Mouse (Mus musculus): ENCODE data around the gene Enpp5. TPM values are rescaled to one million over a fixed set of nuclear protein-coding genes. Genes with fewer than 3 reads are reported as not detected.
A peak's percentile ranks its signal among the peaks of the same experiment; 100 is the strongest.

Gene Enpp5
- 71.3 and 73.7 TPM in 2 replicates for polyA plus RNA-seq (2015; fragmentation: Nextera tagmentation; extraction: Ambion mirVana)

DNA sequence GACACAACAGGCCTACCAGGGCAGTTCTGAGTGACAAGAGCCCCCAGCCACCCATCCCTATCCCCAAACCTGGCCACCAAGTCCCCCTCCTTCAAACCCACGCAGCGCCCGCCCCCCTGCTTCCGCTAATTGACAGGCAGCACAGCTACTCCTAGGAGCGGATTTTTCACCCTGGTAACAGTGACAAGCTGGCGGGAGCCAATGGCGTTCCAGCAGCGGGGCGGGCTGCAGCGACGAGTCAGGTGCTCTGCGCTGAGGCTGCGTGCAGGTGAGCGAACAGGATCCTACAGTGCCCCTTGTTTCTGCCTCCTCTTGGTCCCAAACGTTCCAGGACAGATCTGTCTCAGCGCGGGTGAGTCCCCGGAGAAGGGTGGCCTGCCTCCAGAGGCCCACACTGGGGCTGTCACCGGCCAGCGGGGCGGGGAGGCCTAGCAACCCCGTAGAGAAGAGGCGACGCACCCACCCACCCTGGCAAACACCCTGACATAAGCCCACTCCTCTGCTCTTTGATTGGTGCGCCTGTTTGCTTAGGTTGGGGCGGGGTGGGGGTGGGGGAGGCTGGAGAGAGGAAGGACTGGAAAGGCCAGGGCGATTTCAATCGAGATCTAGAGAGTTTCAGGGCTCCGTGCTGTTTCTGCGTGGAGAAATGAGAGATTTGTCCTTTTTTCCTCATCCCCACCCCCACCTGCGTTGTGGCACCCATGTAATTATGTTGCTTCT is at the start of gene Enpp5:
TSS of gene Enpp5 (plus strand) at position 183 of the 720 bp plus-strand sequence.
- H3K9me3 ChIP-seq = no peaks in the 10 kb centered on the region
- peak within 1 kb of the TSS; percentile 91 for H3K27ac ChIP-seq (replicated peaks)
- under 1% methylated on average over 31 of the region's 31 CpGs for WGBS
- ATAC-seq (ENCODE audit: low read depth) = peak; percentile 99
- peaks cover 34% of the 10 kb centered on the region for H3K36me3 ChIP-seq
- H3K9ac ChIP-seq = peak within 1 kb of the TSS; percentile 83
- H3K4me2 ChIP-seq = peak within 1 kb of the TSS; percentile 77
- H3K27me3 ChIP-seq = no peaks in the 10 kb centered on the region
- peaks cover 30% of the 10 kb centered on the region for H3K4me1 ChIP-seq (replicated peaks)
- peak within 1 kb of the TSS; percentile 66 for H3K4me3 ChIP-seq

DNA sequence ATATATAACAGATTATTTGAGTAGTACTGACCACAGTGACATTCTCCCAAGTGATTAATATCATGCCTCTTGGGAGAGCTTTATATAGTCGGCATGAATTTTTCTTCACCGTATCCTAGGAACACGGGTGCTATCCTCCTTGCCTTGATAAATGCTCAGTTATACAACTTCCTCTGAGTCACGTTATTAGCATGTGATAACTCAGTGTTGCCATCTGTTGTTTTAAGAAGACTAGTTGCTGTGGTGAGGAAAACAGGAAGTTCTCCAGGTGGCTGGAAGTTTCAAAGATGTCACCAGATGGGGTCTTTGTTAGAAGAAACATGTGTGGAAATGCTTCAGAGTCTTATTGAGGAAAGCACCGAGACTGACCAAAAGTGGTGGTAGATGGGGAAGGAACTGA is 49.0 kb upstream of the Enpp5 start:
- Histone ChIP-seq H3K9ac (no peak overlapping the region), H3K36me3 (no peaks in the 10 kb centered on the region), H3K4me1 (replicated peaks) (peaks cover 35% of the 10 kb centered on the region), H3K27ac (replicated peaks) (no peak overlapping the region), H3K27me3 (no peaks in the 10 kb centered on the region), H3K4me2 (no peak overlapping the region), H3K9me3 (no peaks in the 10 kb centered on the region), H3K4me3 (no peak overlapping the region)
- ATAC-seq (ENCODE audit: low read depth) = no peak
- WGBS = 61% methylated on average over 5 of the region's 5 CpGs

DNA sequence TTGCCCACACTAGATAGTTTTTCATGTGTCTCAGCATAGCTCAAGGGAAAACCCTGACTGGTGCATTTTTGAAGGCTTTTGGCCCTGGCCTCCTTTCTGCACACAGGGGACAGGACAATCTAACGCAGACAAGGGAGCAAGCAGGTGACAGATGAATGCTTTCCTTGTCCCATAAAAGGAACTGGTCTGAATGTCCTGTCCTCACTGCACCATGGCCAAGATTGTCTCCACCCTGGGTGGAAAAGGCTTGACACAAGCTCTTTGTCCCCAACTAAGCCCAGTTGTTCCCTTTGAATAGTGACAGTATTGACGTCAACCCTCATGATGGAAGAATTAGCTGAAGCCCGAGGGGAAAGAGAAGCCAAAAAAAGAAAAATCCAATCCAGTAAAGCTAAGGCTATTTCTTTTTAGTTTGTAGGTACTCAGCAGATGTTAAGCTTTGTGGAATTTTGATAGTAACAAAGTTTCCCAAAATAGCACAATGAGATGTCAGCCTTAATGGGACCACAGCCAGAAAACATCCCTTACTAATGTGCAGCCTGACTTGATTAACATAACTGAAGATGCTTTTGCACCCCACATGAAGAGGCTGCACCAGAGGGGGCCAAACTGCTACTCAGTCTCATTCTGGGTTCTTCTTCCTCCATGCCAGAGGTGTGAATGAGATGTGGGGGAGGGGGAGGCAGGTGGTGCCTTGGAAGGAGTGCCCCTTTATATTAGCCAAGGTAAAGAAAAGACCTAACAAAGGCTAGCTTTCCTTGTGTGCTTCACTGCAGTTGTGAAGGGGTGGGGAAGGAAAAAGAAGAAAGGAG is 47.6 kb upstream of the Enpp5 start:
- Histone ChIP-seq H3K4me1 (replicated peaks) (peaks cover 24% of the 10 kb centered on the region), H3K9ac (no peak overlapping the region), H3K27ac (replicated peaks) (no peak overlapping the region), H3K9me3 (no peaks in the 10 kb centered on the region), H3K36me3 (no peaks in the 10 kb centered on the region), H3K27me3 (no peaks in the 10 kb centered on the region), H3K4me3 (no peak overlapping the region), H3K4me2 (no peak overlapping the region)
- WGBS = 44% methylated on average over 3 of the region's 3 CpGs
- no peak for ATAC-seq (ENCODE audit: low read depth)

DNA sequence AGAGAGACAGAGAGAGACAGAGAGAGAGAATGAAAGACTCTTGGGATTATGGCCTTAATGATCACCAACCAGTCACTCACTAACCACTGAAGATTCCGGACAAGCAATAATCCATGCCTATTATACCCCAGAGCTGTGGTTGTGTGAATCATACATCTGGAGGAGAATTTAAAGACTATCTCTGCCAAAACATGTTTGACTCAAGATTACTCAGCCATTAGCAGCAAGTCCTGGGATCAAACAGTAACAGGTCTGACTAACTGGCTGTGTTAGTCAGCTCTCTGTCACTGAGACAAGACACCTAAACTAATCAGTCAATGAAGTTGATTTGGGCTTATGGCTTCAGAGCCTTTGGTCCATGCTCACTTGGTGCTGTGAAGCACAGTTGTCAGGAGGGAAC is 43.6 kb upstream of the Enpp5 start:
- no peaks in the 10 kb centered on the region for H3K36me3 ChIP-seq
- H3K4me2 ChIP-seq = no peak overlapping the region
- no peak overlapping the region for H3K4me3 ChIP-seq
- no peaks in the 10 kb centered on the region for H3K9me3 ChIP-seq
- H3K27ac ChIP-seq (replicated peaks) = no peak overlapping the region
- H3K9ac ChIP-seq = no peak overlapping the region
- no peak for ATAC-seq (ENCODE audit: low read depth)
- WGBS = 92% methylated on average over 1 of the region's 1 CpGs
- peaks cover 12% of the 10 kb centered on the region; the same call in 1 of the 2 replicates for H3K4me1 ChIP-seq (replicated peaks)
- H3K27me3 ChIP-seq = no peaks in the 10 kb centered on the region

DNA sequence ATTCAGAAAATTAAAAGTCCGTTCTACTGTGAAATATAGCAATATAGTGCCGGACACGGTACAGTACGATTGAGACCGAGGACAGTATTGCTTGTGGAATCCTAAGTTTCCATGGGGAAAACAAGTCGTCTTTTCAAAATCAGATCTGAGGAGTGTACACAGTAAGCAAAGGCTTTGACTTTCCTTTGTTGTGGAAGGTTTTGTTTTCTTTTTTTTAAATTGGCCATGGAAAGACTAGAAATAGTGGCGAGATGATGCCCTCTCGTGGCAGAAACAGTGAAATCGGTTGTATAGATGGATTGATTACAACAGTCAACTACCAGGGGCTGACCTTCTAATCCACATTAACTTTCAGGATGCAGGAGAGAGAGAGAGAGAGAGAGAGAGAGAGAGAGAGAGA is 40.0 kb upstream of the Enpp5 start:
- Histone ChIP-seq H3K4me2 (no peak overlapping the region), H3K4me3 (no peak overlapping the region), H3K27me3 (no peaks in the 10 kb centered on the region), H3K4me1 (replicated peaks) (0 out of 2 replicates have a peak, but pooled peaks cover 3% of the 10 kb centered on the region), H3K9me3 (no peaks in the 10 kb centered on the region), H3K9ac (no peak overlapping the region), H3K27ac (replicated peaks) (no peak overlapping the region), H3K36me3 (no peaks in the 10 kb centered on the region)
- peak; percentile 59 for ATAC-seq (ENCODE audit: low read depth)
- WGBS = 62% methylated on average over 9 of the region's 9 CpGs

DNA sequence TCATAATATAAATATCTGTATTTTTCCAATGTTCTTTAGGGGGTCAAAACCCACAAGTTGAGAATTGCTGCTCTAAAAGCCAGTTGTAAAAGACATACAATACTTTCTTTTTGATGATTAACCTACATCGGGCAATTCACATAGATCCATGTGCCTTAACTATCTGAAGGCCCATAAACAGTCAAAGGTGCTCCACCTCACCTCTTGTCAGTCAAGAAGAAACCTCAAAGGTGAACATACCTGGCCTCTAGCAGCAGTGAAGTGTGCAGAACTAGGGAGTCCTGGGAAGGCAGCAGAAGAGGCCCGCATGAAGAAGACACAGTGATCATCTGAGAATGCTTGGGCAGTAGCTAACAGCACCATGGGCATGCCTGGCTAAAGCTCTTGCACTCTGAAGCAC is 38.2 kb upstream of the Enpp5 start:
- ATAC-seq (ENCODE audit: low read depth) = no peak
- Histone ChIP-seq H3K4me3 (no peak overlapping the region), H3K36me3 (no peaks in the 10 kb centered on the region), H3K4me1 (replicated peaks) (0 out of 2 replicates have a peak, but pooled peaks cover 3% of the 10 kb centered on the region), H3K4me2 (no peak overlapping the region), H3K27me3 (no peaks in the 10 kb centered on the region), H3K27ac (replicated peaks) (no peak overlapping the region), H3K9ac (no peak overlapping the region), H3K9me3 (no peaks in the 10 kb centered on the region)
- 96% methylated on average over 2 of the region's 2 CpGs for WGBS

DNA sequence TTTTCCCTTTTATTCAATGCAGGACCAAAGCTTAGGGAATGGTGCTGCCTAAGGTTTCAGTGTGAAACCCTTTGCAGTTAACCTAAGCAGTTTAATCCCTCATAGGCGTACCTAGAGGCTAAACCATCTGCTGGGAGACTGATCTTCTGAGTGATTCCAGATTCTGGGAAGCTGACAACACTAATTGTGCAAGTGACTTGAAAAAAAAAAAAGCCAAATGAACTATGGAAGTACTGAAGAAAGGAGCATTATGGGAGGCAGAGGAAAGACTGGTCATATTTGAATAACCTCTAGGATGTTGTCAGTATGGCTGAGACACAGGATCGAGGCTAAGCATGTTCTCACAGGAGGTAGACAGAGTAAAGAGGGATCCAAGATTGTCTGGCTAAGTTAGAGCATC is 36.3 kb upstream of the Enpp5 start:
- WGBS = 86% methylated on average over 2 of the region's 2 CpGs
- no peak for ATAC-seq (ENCODE audit: low read depth)
- 0 out of 2 replicates have a peak, but pooled peaks cover 3% of the 10 kb centered on the region for H3K4me1 ChIP-seq (replicated peaks)

DNA sequence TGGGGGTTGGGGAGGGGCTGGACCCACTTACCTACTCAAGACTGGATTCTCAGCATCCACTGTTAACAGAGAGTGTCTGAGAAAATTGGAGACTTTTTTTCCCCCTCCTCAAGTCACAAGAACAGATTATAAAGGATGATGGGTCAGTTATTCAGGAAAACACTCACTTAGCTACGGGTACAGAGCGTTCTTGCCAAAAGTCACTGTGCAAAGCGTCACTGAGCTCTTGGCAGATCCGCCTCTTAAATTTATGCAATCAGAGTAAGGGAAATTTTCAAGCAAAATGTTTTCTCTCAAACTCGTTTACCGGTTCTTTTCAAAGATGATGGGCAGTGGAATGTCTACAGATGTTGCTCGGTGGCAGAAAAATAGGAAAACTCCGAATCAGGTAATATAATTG is 35.8 kb upstream of the Enpp5 start:
- Histone ChIP-seq H3K4me1 (replicated peaks) (0 out of 2 replicates have a peak, but pooled peaks cover 3% of the 10 kb centered on the region), H3K27me3 (no peaks in the 10 kb centered on the region), H3K9ac (no peak overlapping the region), H3K4me2 (no peak overlapping the region), H3K4me3 (no peak overlapping the region), H3K36me3 (no peaks in the 10 kb centered on the region), H3K9me3 (no peaks in the 10 kb centered on the region), H3K27ac (replicated peaks) (no peak overlapping the region)
- no peak for ATAC-seq (ENCODE audit: low read depth)
- WGBS = 87% methylated on average over 8 of the region's 8 CpGs

More for the DNA sequence above, 36.3 kb upstream of the Enpp5 start:
- no peaks in the 10 kb centered on the region for H3K27me3 ChIP-seq
- no peaks in the 10 kb centered on the region for H3K9me3 ChIP-seq
- H3K4me2 ChIP-seq = no peak overlapping the region
- H3K36me3 ChIP-seq = no peaks in the 10 kb centered on the region
- H3K9ac ChIP-seq = no peak overlapping the region
- H3K27ac ChIP-seq (replicated peaks) = no peak overlapping the region
- H3K4me3 ChIP-seq = no peak overlapping the region

DNA sequence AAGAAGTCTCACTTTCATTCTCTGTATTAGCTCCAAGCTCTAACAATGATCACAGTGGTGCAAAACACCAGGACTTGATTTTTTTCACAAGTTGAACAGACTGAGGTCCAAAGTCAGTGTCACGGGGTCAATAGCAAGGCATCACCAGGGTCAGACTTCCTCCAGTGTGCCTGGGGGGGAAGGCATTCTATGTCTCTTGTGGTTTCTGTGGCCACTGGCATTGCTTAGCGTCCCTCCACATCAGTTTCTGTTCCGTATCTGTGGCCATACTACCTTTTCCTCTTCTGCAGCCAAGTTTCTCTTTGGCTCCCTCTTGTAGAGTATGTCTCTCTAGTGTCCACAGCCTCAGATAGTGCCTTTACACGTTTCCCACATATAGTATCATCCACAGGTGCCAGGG is 25.2 kb upstream of the Enpp5 start:
- whole genome bisulfite sequencing = 74% methylated on average over 4 of the region's 4 CpGs
- ATAC-seq (ENCODE audit: low read depth) = no peak

DNA sequence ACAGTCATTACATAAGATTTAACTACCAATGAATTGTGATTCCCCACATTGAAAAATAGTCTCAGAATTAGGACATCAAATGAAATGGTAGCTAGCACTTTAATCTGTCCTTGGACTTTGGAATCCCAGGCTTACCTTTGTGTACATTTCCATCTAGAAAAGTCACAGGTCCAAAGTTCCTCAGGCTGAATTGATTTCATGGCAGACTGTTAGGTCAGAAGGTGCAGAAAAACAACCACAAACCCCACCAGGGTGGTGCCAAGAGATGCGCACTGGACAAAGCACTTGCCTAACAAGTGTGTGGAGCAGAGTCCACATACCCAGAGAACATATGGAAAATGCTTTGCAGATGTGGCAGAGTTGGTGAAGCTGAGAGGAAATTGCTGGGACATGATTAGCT is 21.5 kb upstream of the Enpp5 start:
- H3K4me2 ChIP-seq = no peak overlapping the region
- H3K27me3 ChIP-seq = no peaks in the 10 kb centered on the region
- no peak for ATAC-seq (ENCODE audit: low read depth)
- no peak overlapping the region for H3K4me3 ChIP-seq
- no peak overlapping the region for H3K27ac ChIP-seq (replicated peaks)
- H3K9me3 ChIP-seq = no peaks in the 10 kb centered on the region
- WGBS = 96% methylated on average over 1 of the region's 1 CpGs
- no peak overlapping the region for H3K9ac ChIP-seq
- no peaks in the 10 kb centered on the region for H3K4me1 ChIP-seq (replicated peaks)
- no peaks in the 10 kb centered on the region for H3K36me3 ChIP-seq

More for the DNA sequence above, 25.2 kb upstream of the Enpp5 start:
- no peak overlapping the region for H3K4me2 ChIP-seq
- H3K4me3 ChIP-seq = no peak overlapping the region
- no peak overlapping the region for H3K9ac ChIP-seq
- no peaks in the 10 kb centered on the region for H3K27me3 ChIP-seq
- no peaks in the 10 kb centered on the region for H3K36me3 ChIP-seq
- no peaks in the 10 kb centered on the region for H3K4me1 ChIP-seq (replicated peaks)
- no peaks in the 10 kb centered on the region for H3K9me3 ChIP-seq
- no peak overlapping the region for H3K27ac ChIP-seq (replicated peaks)

DNA sequence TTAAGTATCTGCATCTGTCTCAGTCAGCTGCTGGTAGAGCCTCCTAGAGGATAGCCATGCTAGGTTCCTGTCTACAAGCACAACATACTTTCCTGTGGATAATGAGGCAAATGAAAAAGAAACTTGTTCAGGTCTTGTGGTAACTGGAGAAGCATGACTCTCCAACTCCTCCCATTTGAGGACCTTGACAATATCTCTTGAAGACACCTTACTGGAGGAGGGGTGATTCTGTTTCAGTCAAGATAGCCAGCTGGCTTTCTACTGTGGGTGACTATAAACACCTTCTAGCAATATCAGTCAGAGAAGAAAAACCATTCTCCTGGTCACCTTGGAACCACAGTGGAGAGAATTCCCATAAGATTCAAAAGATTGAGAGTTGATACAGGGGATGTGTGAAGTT is 20.5 kb upstream of the Enpp5 start:
- H3K4me2 ChIP-seq = no peak overlapping the region
- H3K4me3 ChIP-seq = no peak overlapping the region
- no peak overlapping the region for H3K27ac ChIP-seq (replicated peaks)
- no peaks in the 10 kb centered on the region for H3K27me3 ChIP-seq
- no peak overlapping the region for H3K9ac ChIP-seq
- H3K36me3 ChIP-seq = no peaks in the 10 kb centered on the region
- ATAC-seq (ENCODE audit: low read depth) = no peak
- H3K9me3 ChIP-seq = no peaks in the 10 kb centered on the region
- H3K4me1 ChIP-seq (replicated peaks) = no peaks in the 10 kb centered on the region

DNA sequence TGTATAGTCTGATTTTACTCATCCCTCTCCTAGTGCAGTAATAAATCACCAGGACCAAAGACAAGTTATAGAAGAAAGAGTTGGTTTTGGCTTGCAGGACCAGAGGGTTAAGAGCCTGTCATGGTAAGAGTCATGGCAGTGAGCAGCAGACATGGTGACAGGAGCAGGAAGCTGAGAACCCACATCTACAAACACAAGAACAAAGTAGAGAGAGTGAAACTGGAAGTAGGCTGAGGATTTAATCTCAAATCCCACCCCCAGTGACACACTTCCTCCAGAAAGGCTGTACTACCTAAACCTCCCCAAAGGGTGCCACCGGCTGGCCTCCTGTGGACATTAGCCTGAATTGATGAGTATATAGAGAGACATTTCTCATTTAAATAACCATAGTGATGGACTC is 17.8 kb upstream of the Enpp5 start:
- WGBS = 90% methylated on average over 1 of the region's 1 CpGs
- H3K4me1 ChIP-seq (replicated peaks) = no peaks in the 10 kb centered on the region
- no peak overlapping the region for H3K9ac ChIP-seq
- no peak overlapping the region for H3K4me3 ChIP-seq
- H3K9me3 ChIP-seq = no peaks in the 10 kb centered on the region
- no peak overlapping the region for H3K27ac ChIP-seq (replicated peaks)
- H3K4me2 ChIP-seq = no peak overlapping the region
- ATAC-seq (ENCODE audit: low read depth) = no peak
- no peaks in the 10 kb centered on the region for H3K36me3 ChIP-seq
- H3K27me3 ChIP-seq = no peaks in the 10 kb centered on the region
